Mouse (Mus musculus) stomach, postnatal 0 days (tissue): Measurements from ENCODE around the gene Tnnt2. TPM values are rescaled to one million over a fixed set of nuclear protein-coding genes. Genes with fewer than 3 reads are reported as not detected.

ENCODE experiments used
- ATAC-seq: fragments of 200-750 bp; cut with Nextera tagmentation; 2 replicates; pipeline ENCODE4 v1.8.0; 2017; ENCODE audit not compliant: low FRiP score, low TSS enrichment
- DNase-seq: peaks from one replicate; pipeline ENCODE4 v3.0.0-alpha.2; 2016; ENCODE audit warnings: low spot score
- H3K27ac ChIP-seq: fragments of 300-500 bp; sonication (generic); replicated peaks from 2 replicates; pipeline ENCODE4 v1.5.1; 2014; ENCODE audit warnings: mild to moderate bottlenecking, control low read depth
- H3K27me3 ChIP-seq: fragments of 300-500 bp; sonication (generic); 2 replicates; pipeline ENCODE4 v1.6.1; 2014; ENCODE audit warnings: low read length; ENCODE audit not compliant: control insufficient read depth, insufficient read depth
- H3K36me3 ChIP-seq: fragments of 300-500 bp; sonication (generic); 2 replicates; pipeline ENCODE4 v1.6.1; 2014; ENCODE audit warnings: low read length, mixed read lengths; ENCODE audit not compliant: control insufficient read depth, insufficient read depth
- H3K4me1 ChIP-seq: fragments of 300-500 bp; sonication (generic); replicated peaks from 2 replicates; pipeline ENCODE4 v1.6.1; 2014; ENCODE audit warnings: antibody characterized with exemption; ENCODE audit not compliant: control insufficient read depth, insufficient read depth
- H3K4me2 ChIP-seq: fragments of 300-500 bp; sonication (generic); replicated peaks from 2 replicates; pipeline ENCODE4 v1.6.1; 2014; ENCODE audit warnings: low read depth, mild to moderate bottlenecking, control low read depth, moderate library complexity
- H3K4me3 ChIP-seq: fragments of 300-500 bp; sonication (generic); 2 replicates; pipeline ENCODE4 v1.5.1; 2014; ENCODE audit warnings: low read depth, low read length, control low read depth
- H3K9ac ChIP-seq: fragments of 300-500 bp; sonication (generic); 2 replicates; pipeline ENCODE4 v1.6.1; 2014; ENCODE audit warnings: mild to moderate bottlenecking, low read length, control low read depth, mixed read lengths
- H3K9me3 ChIP-seq: fragments of 300-500 bp; sonication (generic); 2 replicates; pipeline ENCODE4 v1.6.1; 2016; ENCODE audit warnings: low read length; ENCODE audit not compliant: control insufficient read depth
- CTCF ChIP-seq: IDR thresholded peaks from 2 replicates; pipeline ENCODE4 v1.5.1; 2016; ENCODE audit warnings: antibody characterized with exemption, low read depth, mild to moderate bottlenecking, moderate library complexity
- EP300 ChIP-seq: optimal IDR thresholded peaks from 2 replicates; pipeline ENCODE3; 2016; ENCODE audit warnings: antibody characterized with exemption
- WGBS: fragments of 180-500 bp; shearing (Covaris S2); extraction: QIAGEN DNeasy Blood & Tissue Kit; methylation state at CpG from one replicate; pipeline ENCODE4 v1.1.7; 2014; 5-methylcytosine and 5-hydroxymethylcytosine counted together
- polyA plus RNA-seq: library from polyadenylated mRNA; unstranded; fragments of >200 nt; fragmentation: Nextera tagmentation; extraction: Ambion mirVana; gene quantifications from 2 replicates; pipeline ENCODE4 v1.2.1, GENCODE M21; 2015

The Tnnt2 gene
- polyA plus RNA-seq, 1 experiment from 2014 or later, result 36.4 TPM

GRCm38 (mm10) chr1:135813687-135814395, 22.3 kb upstream of the Tnnt2 start:
- no peak for TF ChIP-seq EP300
- no peak for TF ChIP-seq CTCF
- Histone ChIP-seq H3K27me3 (peaks cover 5% of the 10 kb centered on the region; the same call in 1 of the 2 replicates), H3K27ac (peak overlapping the region; percentile 93), H3K9me3 (no peaks in the 10 kb centered on the region), H3K4me2 (no peak overlapping the region), H3K9ac (no peak overlapping the region), H3K4me1 (peaks cover 7% of the 10 kb centered on the region; the same call in 1 of the 2 replicates), H3K4me3 (no peak overlapping the region), H3K36me3 (no peaks in the 10 kb centered on the region)
- 70% methylated on average over 5 of the region's 5 CpGs for WGBS
- DNase-seq (no peak), ATAC-seq (no peak)

DNA sequence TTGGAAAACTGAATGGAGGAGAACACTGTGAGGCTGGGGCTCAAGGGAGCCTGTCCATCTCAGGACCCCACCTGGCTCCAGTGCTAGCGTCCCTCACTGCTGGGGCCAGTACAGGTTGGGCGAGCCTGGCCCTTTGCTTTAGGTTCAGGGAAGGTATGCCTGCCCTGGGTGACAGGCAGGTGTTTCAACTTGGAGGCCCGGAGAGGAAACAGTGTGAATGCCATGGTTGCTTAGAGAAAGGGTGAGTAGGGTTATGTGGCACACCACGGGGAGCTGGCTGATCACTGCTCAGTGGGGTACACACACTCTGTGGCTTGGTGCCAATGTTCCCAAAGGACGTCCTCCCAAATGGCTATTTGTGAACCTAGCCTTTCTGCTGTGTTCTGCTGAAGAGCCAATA, 21.6 kb upstream of the Tnnt2 start:
- no peaks in the 10 kb centered on the region for H3K9me3 ChIP-seq
- peaks cover 7% of the 10 kb centered on the region; the same call in 1 of the 2 replicates for H3K4me1 ChIP-seq
- peak overlapping the region; percentile 93 for H3K27ac ChIP-seq
- ATAC-seq (no peak), DNase-seq (no peak)
- no peak overlapping the region for H3K9ac ChIP-seq
- H3K27me3 ChIP-seq, result peaks cover 5% of the 10 kb centered on the region; the same call in 1 of the 2 replicates
- TF ChIP-seq EP300 (no peak), CTCF (no peak)
- H3K4me2 ChIP-seq, result no peak overlapping the region
- no peak overlapping the region for H3K4me3 ChIP-seq
- H3K36me3 ChIP-seq, result no peaks in the 10 kb centered on the region
- 69% methylated on average over 5 of the region's 5 CpGs for WGBS

DNA sequence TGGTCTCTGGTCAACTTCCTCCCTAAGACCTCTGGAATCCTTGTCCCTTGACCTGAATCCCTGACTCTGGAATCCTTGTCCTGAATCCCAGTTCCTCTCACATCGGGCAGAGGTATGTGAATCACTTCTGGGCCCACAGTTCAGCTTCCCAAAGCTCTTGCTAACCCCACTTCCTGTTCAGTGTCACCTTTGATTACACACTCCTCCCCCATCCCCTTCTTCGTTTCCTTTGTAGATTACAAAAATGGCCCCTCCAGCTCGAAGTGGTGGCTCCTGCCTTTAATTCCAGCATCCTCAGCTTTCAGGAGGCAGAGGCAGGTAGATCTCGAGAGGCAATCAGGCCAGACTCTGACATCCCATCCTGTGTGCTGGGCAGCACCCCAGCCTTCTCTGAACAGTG, 18.6 kb upstream of the Tnnt2 start:
- Histone ChIP-seq H3K4me3 (no peak overlapping the region), H3K9me3 (no peaks in the 10 kb centered on the region), H3K4me1 (peaks cover 8% of the 10 kb centered on the region; the same call in 1 of the 2 replicates), H3K9ac (no peak overlapping the region), H3K27ac (no peak overlapping the region), H3K36me3 (no peaks in the 10 kb centered on the region), H3K4me2 (no peak overlapping the region), H3K27me3 (peaks cover 5% of the 10 kb centered on the region; the same call in 1 of the 2 replicates)
- ATAC-seq (no peak), DNase-seq (no peak)
- no peak for TF ChIP-seq CTCF
- no peak for TF ChIP-seq EP300
- 53% methylated on average over 4 of the region's 4 CpGs for WGBS

- ATAC-seq, result peak; percentile 77
- peaks cover 5% of the 10 kb centered on the region; the same call in 1 of the 2 replicates for H3K27me3 ChIP-seq
Observed at GRCm38 (mm10) chr1:135818481-135819086, 17.6 kb upstream of the Tnnt2 start, which contains the start of gene Lad1. Gene Lad1 (plus strand): TSS chr1:135818598.

GRCm38 (mm10) chr1:135820071-135820470, 16.1 kb upstream of the Tnnt2 start:
- peak overlapping the region; percentile 53 for H3K4me3 ChIP-seq
- H3K27me3 ChIP-seq, result peaks cover 5% of the 10 kb centered on the region; the same call in 1 of the 2 replicates
- H3K36me3 ChIP-seq, result no peaks in the 10 kb centered on the region
- ATAC-seq, result peak; percentile 71
- peak; percentile 81 for DNase-seq
- no peak for TF ChIP-seq CTCF
- no peak for TF ChIP-seq EP300
- WGBS, result 57% methylated on average over 10 of the region's 10 CpGs
- H3K9me3 ChIP-seq, result no peaks in the 10 kb centered on the region
- peak overlapping the region; percentile 90 for H3K27ac ChIP-seq
- H3K4me2 ChIP-seq, result peak overlapping the region; percentile 87
- H3K4me1 ChIP-seq, result peaks cover 2% of the 10 kb centered on the region
- H3K9ac ChIP-seq, result peak overlapping the region; percentile 69

More at GRCm38 (mm10) chr1:135818481-135819086, 17.6 kb upstream of the Tnnt2 start, which contains the start of gene Lad1:
- peak within 1 kb of the TSS; percentile 87 for H3K4me2 ChIP-seq
- WGBS, result 3% methylated on average over 45 of the region's 63 CpGs
- H3K9me3 ChIP-seq, result no peaks in the 10 kb centered on the region
- TF ChIP-seq CTCF, result no peak
- no peak for TF ChIP-seq EP300
- DNase-seq, result peak; percentile 91
- H3K4me3 ChIP-seq, result peak within 1 kb of the TSS; percentile 53
- peak within 1 kb of the TSS; percentile 90 for H3K27ac ChIP-seq
- H3K36me3 ChIP-seq, result no peaks in the 10 kb centered on the region
- H3K4me1 ChIP-seq, result peaks cover 6% of the 10 kb centered on the region
- H3K9ac ChIP-seq, result peak within 1 kb of the TSS; percentile 69
